Mouse (Mus musculus) lung, adult 2 months (tissue): ENCODE measurements around the gene Ciao1. TPM values are rescaled to one million over a fixed set of nuclear protein-coding genes. Genes with fewer than 3 reads are reported as not detected.

ENCODE experiments used
- DNase-seq: peaks from one replicate; pipeline ENCODE4 v3.0.0; 2022
- H3K4me1 ChIP-seq: fragments of 200-500 bp; 2 replicates; pipeline ENCODE4 v1.6.1; 2011; ENCODE audit warnings: low read length; ENCODE audit not compliant: control insufficient read depth, insufficient read depth
- H3K4me3 ChIP-seq: fragments of 200-500 bp; replicated peaks from 2 replicates; pipeline ENCODE3; 2011; ENCODE audit warnings: low read depth, mild to moderate bottlenecking, control low read depth, low read length; ENCODE audit errors: extremely low read depth
- CTCF ChIP-seq: fragments of 200-500 bp; IDR thresholded peaks from 2 replicates; pipeline ENCODE4 v1.5.1; 2011; ENCODE audit warnings: mild to moderate bottlenecking, low read length, control low read depth; ENCODE audit not compliant: insufficient read depth
- POLR2A ChIP-seq: fragments of 200-500 bp; IDR thresholded peaks from 2 replicates; pipeline ENCODE4 v1.6.1; 2011; ENCODE audit warnings: low read depth, mild to moderate bottlenecking, control low read depth, low read length, borderline replicate concordance; ENCODE audit errors: extremely low read depth
- WGBS: fragments of 180-500 bp; shearing (Covaris S2); methylation state at CpG from one replicate; pipeline ENCODE4 v1.1.7; 2018; 5-methylcytosine and 5-hydroxymethylcytosine counted together
- polyA plus RNA-seq: library from polyadenylated mRNA; depleted of rRNA; stranded (reverse); fragments of >200 nt; gene quantifications from 2 replicates; pipeline ENCODE4 v1.2.3, GENCODE M21; 2012

The Ciao1 gene
- polyA plus RNA-seq, 1 experiment, result 67.3 TPM

GRCm38 (mm10) chr2:127270300-127271041, 22.9 kb upstream of the Ciao1 start:
- under 1% methylated on average over 65 of the region's 75 CpGs for WGBS
- DNase-seq, result peak; percentile 81
- no peak for TF ChIP-seq CTCF
- TF ChIP-seq POLR2A, result no peak; the same call in none of the 2 replicates
- Histone ChIP-seq H3K4me3 (peak overlapping the region; percentile 83), H3K4me1 (peaks cover 3% of the 10 kb centered on the region; the same call in 1 of the 2 replicates)

- no peaks in the 10 kb centered on the region for H3K4me1 ChIP-seq
- WGBS, result under 1% methylated on average over 49 of the region's 49 CpGs
- peak within 1 kb of the TSS; percentile 83 for H3K4me3 ChIP-seq
- TF ChIP-seq POLR2A (peak; percentile 88), CTCF (no peak)
- peak; percentile 91 for DNase-seq
These were observed 22.1 kb upstream of the Ciao1 start, which contains the start of gene Stard7 for GRCm38 (mm10) chr2:127269491-127270299. Gene Stard7 (plus strand): TSS chr2:127270218.

- Histone ChIP-seq H3K4me3 (no peak overlapping the region), H3K4me1 (no peaks in the 10 kb centered on the region)
- no peak for TF ChIP-seq POLR2A
- TF ChIP-seq CTCF, result no peak
- DNase-seq, result no peak
- WGBS, result 47% methylated on average over 4 of the region's 4 CpGs
These were observed 20.2 kb upstream of the Ciao1 start for GRCm38 (mm10) chr2:127267854-127268253.

- no peaks in the 10 kb centered on the region for H3K4me1 ChIP-seq
- DNase-seq, result no peak
- TF ChIP-seq POLR2A (no peak), CTCF (no peak)
These were observed 14.9 kb upstream of the Ciao1 start for GRCm38 (mm10) chr2:127262480-127262879.

GRCm38 (mm10) chr2:127259340-127259739, 11.7 kb upstream of the Ciao1 start:
- DNase-seq, result no peak
- 67% methylated on average over 5 of the region's 5 CpGs for WGBS
- TF ChIP-seq POLR2A (no peak), CTCF (no peak)
- no peak overlapping the region for H3K4me3 ChIP-seq
- no peaks in the 10 kb centered on the region for H3K4me1 ChIP-seq

More at GRCm38 (mm10) chr2:127262480-127262879, 14.9 kb upstream of the Ciao1 start:
- no peak overlapping the region for H3K4me3 ChIP-seq

- Histone ChIP-seq H3K4me3 (no peak overlapping the region), H3K4me1 (peaks cover 5% of the 10 kb centered on the region; the same call in 1 of the 2 replicates)
- TF ChIP-seq POLR2A, result no peak
- no peak for TF ChIP-seq CTCF
- 78% methylated on average over 6 of the region's 6 CpGs for WGBS
- no peak for DNase-seq
These were observed 7.7 kb upstream of the Ciao1 start for GRCm38 (mm10) chr2:127255294-127255693.

- WGBS, result 79% methylated on average over 3 of the region's 3 CpGs
- no peak for DNase-seq
These were observed 7.1 kb upstream of the Ciao1 start for GRCm38 (mm10) chr2:127254604-127255134.

GRCm38 (mm10) chr2:127252787-127253186, 5.2 kb upstream of the Ciao1 start:
- DNase-seq, result no peak
- 57% methylated on average over 5 of the region's 5 CpGs for WGBS
- TF ChIP-seq POLR2A (no peak), CTCF (no peak)
- H3K4me1 ChIP-seq, result peaks cover 11% of the 10 kb centered on the region
- no peak overlapping the region for H3K4me3 ChIP-seq

More at GRCm38 (mm10) chr2:127254604-127255134, 7.1 kb upstream of the Ciao1 start:
- H3K4me1 ChIP-seq, result peaks cover 7% of the 10 kb centered on the region; the same call in 1 of the 2 replicates
- H3K4me3 ChIP-seq, result no peak overlapping the region
- TF ChIP-seq POLR2A (no peak), CTCF (no peak)

GRCm38 (mm10) chr2:127251880-127252527, 4.4 kb upstream of the Ciao1 start:
- H3K4me3 ChIP-seq, result no peak overlapping the region
- TF ChIP-seq POLR2A, result no peak
- no peak for TF ChIP-seq CTCF
- WGBS, result 43% methylated on average over 3 of the region's 3 CpGs
- no peak for DNase-seq
- peaks cover 11% of the 10 kb centered on the region for H3K4me1 ChIP-seq
